Mouse (Mus musculus): ENCODE results near the gene Arl15.

Gene Arl15

DNA sequence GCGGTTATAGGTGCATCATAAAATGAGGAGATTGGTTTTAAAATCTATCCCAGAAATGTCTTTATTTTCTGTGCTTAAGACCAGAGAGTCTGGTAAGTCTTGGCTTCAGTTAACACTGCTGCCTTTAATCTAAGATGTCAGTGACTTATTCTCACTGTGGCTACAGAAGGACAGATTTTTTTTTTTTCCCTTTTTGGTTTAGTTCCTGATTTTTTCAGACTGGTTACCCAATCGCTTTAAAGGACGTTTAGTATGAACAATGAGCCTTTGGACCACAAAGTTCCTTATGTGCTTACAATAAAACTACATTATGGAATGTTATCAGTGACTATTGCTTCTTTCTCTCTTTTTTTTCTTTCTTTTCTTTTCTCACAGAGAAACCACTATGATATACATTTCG lies 81.4 kb downstream of the Arl15 start:
- DNase-seq = no peak

DNA sequence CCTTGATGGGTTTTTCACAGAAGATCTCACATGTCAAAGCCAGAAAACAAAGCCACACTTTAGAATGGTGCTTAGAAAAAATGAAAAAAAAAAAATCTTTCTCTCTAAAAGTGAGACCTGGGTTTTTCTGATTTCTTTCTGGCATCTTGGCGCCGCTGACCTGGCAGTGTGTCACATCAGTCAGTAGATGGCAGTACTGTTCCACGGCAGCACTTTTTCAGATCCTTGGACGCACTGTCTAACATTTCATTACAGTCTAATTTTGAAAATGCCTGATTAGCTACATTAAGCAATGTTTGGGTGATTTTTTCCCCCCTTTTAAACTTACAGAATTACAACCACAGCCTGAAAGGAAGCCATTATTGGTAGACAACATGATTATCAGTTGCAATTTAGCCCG lies 83.1 kb downstream of the Arl15 start:
- DNase-seq = peak; percentile 47

DNA sequence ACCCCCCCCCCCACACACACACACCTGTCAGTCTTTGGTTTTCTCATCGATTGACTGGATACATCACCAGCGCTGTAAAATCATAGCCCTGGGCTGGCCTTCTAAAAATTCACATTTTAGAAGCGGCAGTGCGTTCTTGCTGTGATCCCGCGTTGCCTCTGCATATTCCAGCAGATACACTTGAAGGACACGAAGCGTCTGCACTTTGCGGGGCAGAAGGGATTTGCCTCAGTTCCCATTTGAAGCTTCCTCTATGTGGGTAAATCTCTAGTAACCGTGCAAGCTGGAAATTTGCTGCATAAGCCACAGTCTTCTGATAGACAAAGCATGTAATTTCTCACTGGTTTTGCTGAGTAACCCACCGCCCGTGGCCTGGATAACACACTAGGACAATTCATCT lies 84.3 kb downstream of the Arl15 start:
- no peak for DNase-seq

GRCm38 (mm10) chr13:113879651-113880327 lies 85.5 kb downstream of the Arl15 start:
- no peak for DNase-seq

- DNase-seq = no peak
These were observed 86.4 kb downstream of the Arl15 start for GRCm38 (mm10) chr13:113880564-113881171.

GRCm38 (mm10) chr13:113882959-113883358 lies 88.7 kb downstream of the Arl15 start:
- DNase-seq = no peak

DNA sequence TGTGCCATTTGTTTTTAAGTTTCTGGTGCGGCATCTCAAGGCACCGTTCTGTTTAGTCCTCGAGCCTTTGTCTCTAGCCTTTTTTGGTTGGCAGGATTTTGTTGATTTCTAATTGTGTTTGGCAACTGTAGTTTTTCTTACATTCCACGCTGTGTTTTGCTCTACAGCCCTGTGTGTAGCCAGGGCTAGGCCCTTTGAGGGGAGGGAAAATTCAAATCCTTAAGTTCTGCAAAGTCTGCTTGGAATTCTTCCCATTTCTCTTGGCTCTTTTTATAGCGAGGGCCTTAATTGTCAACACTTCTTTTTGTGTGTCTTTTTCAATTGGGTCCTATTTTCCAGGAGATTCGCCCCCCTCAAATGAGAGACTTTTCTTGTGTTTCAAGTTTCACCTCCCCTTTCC lies 92.8 kb downstream of the Arl15 start:
- DNase-seq = no peak

DNA sequence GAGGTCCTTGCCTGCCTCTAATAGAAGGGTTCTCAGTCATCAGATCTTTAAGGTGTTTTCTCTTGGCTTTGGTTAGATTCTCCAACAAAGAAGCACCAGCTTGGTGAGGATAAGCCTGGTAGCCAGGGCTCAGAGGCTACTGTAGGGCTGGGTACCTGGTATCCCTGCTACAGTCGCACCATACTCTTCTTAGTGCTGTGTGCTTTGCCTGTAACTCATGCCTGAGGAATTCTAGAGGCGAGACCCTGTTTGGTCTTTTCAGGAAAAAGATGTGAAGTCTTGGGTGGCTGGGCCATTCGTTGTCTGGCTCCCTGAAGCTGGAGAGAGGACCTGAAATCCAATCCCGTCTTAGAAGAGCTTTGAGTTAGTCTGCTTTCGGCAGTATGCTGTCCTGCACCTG lies 93.8 kb downstream of the Arl15 start:
- no peak for DNase-seq

DNA sequence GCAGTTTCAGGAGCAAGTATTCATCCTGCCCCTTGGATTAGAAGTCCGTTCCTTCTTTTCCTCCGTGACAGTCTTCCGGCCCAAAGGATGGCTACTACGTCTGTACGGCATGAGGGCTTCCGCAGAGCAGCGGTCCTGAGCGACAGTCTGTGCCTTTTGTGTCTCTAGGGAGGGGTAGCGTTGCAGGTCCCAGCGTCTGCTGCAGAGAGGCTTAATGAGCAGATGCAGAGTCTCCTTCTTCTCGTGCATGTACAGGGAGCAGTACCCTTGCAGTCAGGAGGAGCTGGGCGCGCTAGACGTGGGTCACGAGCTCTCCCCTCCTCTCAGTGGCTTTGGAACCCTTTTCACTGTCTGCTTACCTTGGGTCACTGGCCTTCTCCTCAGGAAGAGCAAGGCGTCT lies 94.4 kb downstream of the Arl15 start:
- DNase-seq = no peak

- no peak for DNase-seq
These were observed 95.1 kb downstream of the Arl15 start for GRCm38 (mm10) chr13:113889140-113890055.

DNA sequence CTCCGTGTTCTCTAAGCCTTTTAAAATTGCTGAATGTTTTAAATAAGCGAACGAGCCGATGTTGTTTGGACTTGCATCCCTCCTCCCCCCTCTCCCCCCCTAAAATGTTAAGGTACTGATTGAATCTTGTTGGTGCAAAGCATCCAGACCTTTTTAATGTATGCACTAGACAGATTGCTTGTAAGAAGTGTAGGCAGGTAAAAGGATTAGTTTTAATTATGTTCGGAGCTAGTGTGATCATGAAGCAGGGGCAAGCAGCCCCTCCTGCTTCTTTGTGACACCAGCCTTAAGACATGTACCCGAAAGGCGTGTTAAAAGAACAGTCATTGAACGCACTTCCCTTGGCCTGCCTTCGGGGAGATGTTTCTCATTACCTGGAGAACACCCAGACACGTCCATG lies 102.4 kb downstream of the Arl15 start:
- no peak for DNase-seq

DNA sequence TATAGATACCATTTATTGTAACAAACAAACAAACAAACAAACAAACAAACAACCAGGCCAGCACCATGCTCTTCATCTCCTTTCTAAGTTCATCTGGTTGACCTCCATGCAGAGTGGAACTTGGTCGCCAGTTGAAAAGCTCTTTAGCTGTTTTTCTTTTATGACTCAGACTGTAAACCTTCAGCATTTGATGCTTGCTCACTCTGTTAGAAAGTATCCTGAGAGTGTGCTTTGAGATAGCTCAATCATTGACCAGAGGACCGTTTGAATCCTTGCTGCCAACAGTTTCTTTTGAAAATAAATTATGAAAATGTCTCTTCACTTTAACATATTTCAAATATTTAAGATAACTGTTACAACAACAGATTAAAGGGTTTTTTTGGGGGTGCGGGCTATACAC lies 103.2 kb downstream of the Arl15 start:
- no peak for DNase-seq

- no peak for DNase-seq
These were observed 103.6 kb downstream of the Arl15 start for GRCm38 (mm10) chr13:113897951-113898350.

DNA sequence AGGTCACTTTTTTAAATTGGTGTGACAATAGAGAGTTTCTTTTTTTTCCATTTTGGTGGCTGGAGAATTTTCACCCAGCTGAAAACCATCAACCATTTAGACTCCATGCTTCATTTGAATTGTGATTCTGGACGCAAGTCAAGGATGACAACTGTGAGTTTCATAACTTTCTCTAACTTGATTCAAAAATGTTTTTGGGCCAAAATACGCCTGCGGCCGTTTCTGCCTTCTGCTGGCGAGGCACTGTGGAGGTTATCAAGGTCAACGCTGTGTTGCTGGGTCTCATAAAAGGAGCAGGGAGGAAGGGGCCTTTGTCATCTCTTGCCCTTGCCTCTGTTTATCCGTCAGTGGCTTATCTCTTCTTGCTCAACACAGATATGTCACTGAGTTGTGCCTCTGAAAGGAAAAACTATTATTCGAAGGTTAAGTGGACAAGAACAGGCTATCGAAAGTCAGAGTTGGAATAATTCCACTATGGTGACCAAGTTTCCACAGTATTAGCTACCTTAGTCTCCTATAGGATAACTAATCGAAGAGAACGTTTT lies 106.8 kb downstream of the Arl15 start:
- no peak for DNase-seq

GRCm38 (mm10) chr13:113903255-113903654 lies 109.0 kb downstream of the Arl15 start:
- no peak for DNase-seq

- no peak for DNase-seq
These were observed 117.7 kb downstream of the Arl15 start for GRCm38 (mm10) chr13:113911986-113912519.

- no peak for DNase-seq
These were observed 120.3 kb downstream of the Arl15 start for GRCm38 (mm10) chr13:113914551-113914971.

- DNase-seq = no peak
These were observed 121.4 kb downstream of the Arl15 start for GRCm38 (mm10) chr13:113915700-113916099.

DNA sequence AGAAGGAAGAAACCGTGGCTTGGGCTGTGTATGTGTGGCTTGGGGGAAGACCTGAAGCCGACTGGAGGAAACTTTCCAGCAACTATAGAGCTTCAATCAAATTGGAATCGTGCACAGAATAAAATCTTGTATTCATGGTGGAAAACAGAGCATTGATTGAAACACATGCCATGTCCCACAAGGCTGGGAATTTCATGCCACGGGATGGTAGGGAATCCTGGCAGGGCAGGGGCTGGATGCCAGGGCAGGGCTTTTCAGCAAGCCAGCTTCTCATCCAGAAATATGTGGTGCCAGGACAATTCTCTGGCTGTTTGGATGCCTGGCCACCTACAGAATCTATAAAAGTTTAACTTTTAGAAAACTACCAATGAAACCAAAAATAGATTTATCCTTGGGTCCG lies 122.5 kb downstream of the Arl15 start:
- DNase-seq = no peak

GRCm38 (mm10) chr13:113917376-113917775 lies 123.1 kb downstream of the Arl15 start:
- DNase-seq = no peak

DNA sequence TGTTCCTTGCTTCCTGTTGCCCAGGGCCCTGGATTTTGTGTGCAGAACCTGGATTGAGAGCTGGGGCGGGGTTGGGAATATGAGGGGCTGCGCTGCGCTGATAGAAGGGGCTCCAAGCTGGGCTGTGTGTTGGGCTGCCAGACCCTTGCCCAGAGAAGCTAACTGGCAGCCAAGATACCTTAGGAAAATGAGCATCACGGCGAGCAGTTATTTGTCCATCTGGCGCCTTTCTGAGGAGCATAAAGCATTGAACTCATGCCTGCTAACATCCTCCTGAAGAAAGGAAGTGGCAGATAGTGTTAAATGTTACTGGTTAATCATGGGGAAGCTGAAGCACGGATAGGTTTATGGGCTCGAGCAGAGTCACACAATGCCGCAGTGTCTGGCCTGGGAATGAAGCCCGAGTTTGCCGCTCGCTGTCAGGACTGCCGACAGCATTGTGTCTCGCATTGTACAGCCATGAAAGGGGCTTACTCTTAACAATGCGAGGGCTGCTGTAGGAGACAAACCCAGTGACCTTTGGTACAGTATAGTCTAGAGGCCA lies 123.6 kb downstream of the Arl15 start:
- DNase-seq = no peak

GRCm38 (mm10) chr13:113918668-113919067 lies 124.4 kb downstream of the Arl15 start:
- DNase-seq = no peak

GRCm38 (mm10) chr13:113935697-113936096 lies 141.4 kb downstream of the Arl15 start:
- no peak for DNase-seq

Measured in right cerebral cortex, adult 18-20 months (tissue).